Mouse (Mus musculus) intestine, embryonic 14.5 days (tissue): ENCODE data around the gene Emcn. TPM values are rescaled to one million over a fixed set of nuclear protein-coding genes. Genes with fewer than 3 reads are reported as not detected.

ENCODE experiments used
- ATAC-seq: fragments of 200-750 bp; cut with Nextera tagmentation; replicated peaks from 2 replicates; pipeline ENCODE4 v1.8.0; 2017; ENCODE audit warnings: low read depth, moderate number of reproducible peaks, moderate TSS enrichment, moderate library complexity; ENCODE audit not compliant: low FRiP score, low TSS enrichment
- DNase-seq: peaks from one replicate; pipeline ENCODE4 v3.0.0-alpha.2; 2018; ENCODE audit warnings: low spot score
- H3K27ac ChIP-seq: fragments of 300-500 bp; sonication (generic); 2 replicates; pipeline ENCODE4 v1.5.1; 2014; ENCODE audit warnings: low read depth, mild to moderate bottlenecking, control low read depth
- H3K27me3 ChIP-seq: fragments of 300-500 bp; sonication (generic); replicated peaks from 2 replicates; pipeline ENCODE4 v1.6.1; 2014; ENCODE audit warnings: low read length, control low read depth; ENCODE audit not compliant: control insufficient read depth, insufficient read depth
- H3K36me3 ChIP-seq: fragments of 300-500 bp; sonication (generic); 2 replicates; pipeline ENCODE4 v1.6.1; 2014; ENCODE audit warnings: low read length, control low read depth; ENCODE audit not compliant: control insufficient read depth, insufficient read depth
- H3K4me1 ChIP-seq: fragments of 300-500 bp; sonication (generic); replicated peaks from 2 replicates; pipeline ENCODE4 v1.6.1; 2014; ENCODE audit warnings: low read length, control low read depth, mixed read lengths; ENCODE audit not compliant: control insufficient read depth, insufficient read depth
- H3K4me2 ChIP-seq: fragments of 300-500 bp; sonication (generic); 2 replicates; pipeline ENCODE4 v1.6.1; 2014; ENCODE audit warnings: low read length
- H3K4me3 ChIP-seq: fragments of 300-500 bp; sonication (generic); 2 replicates; pipeline ENCODE4 v1.5.1; 2014; ENCODE audit warnings: low read depth, low read length, control low read depth, mixed read lengths
- H3K9ac ChIP-seq: fragments of 300-500 bp; sonication (generic); 2 replicates; pipeline ENCODE4 v1.6.1; 2014; ENCODE audit warnings: mild to moderate bottlenecking, low read length
- H3K9me3 ChIP-seq: fragments of 300-500 bp; sonication (generic); 2 replicates; pipeline ENCODE4 v1.6.1; 2016; ENCODE audit warnings: low read length, control low read depth; ENCODE audit not compliant: control insufficient read depth
- WGBS: fragments of 180-500 bp; shearing (Covaris S2); extraction: QIAGEN DNeasy Blood & Tissue Kit; methylation state at CpG from one replicate; pipeline ENCODE4 v1.1.7; 2014; 5-methylcytosine and 5-hydroxymethylcytosine counted together
- polyA plus RNA-seq: library from polyadenylated mRNA; unstranded; fragments of >200 nt; fragmentation: Nextera tagmentation; extraction: Ambion mirVana; gene quantifications from 2 replicates; pipeline ENCODE4 v1.2.1, GENCODE M21; 2014

Emcn gene
- polyA plus RNA-seq, 1 experiment from 2014 or later, result 24.6 TPM

- DNase-seq, result no peak
- H3K27ac ChIP-seq, result no peak overlapping the region
- no peak for ATAC-seq
- H3K9me3 ChIP-seq, result no peaks in the 10 kb centered on the region
- no peaks in the 10 kb centered on the region for H3K4me1 ChIP-seq
- no peak overlapping the region for H3K4me3 ChIP-seq
- H3K27me3 ChIP-seq, result no peaks in the 10 kb centered on the region
- WGBS, result 84% methylated on average over 4 of the region's 4 CpGs
- no peaks in the 10 kb centered on the region for H3K36me3 ChIP-seq
- no peak overlapping the region for H3K4me2 ChIP-seq
- H3K9ac ChIP-seq, result no peak overlapping the region
These were observed 15.8 kb downstream of the Emcn start for GRCm38 (mm10) chr3:137356697-137357096.

DNA sequence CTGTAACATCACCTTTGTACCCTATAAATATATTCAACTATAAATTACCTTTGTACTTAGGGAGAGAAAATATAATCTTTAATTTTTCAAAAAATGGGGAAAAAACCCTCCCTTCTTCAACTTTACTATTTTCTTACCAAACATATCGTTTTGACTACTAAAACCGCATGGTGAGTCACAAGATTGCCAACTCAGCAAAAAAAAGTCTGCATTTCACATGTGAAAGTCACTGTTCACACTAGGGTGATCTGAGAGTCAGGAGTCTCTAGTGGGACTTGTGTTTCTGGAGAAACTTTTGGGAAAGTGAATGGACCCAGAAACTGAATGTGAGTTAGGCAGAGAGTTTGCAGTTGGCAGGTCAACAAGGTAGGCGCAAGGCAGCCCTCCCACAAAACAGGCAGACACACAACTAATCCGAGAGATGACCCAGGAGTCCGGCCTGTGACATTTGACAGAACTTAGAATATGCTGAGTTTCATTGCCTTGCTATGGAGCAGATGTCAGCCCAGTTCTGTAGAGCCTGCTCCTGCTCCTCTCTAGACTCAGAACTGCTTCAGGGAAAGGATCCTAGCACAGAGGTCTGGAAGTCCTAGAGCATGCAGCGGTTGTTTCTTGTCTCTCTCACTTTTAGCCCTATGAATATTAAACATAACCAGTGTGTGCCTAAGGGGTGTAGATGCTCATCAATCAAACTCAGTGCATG, 26.4 kb downstream of the Emcn start:
- ATAC-seq, result no peak
- no peak overlapping the region for H3K27ac ChIP-seq
- no peaks in the 10 kb centered on the region for H3K9me3 ChIP-seq
- 85% methylated on average over 6 of the region's 6 CpGs for WGBS
- no peak overlapping the region for H3K4me2 ChIP-seq
- H3K4me1 ChIP-seq, result no peaks in the 10 kb centered on the region
- no peak for DNase-seq
- H3K27me3 ChIP-seq, result no peaks in the 10 kb centered on the region
- no peak overlapping the region for H3K9ac ChIP-seq
- H3K4me3 ChIP-seq, result no peak overlapping the region
- H3K36me3 ChIP-seq, result no peaks in the 10 kb centered on the region

DNA sequence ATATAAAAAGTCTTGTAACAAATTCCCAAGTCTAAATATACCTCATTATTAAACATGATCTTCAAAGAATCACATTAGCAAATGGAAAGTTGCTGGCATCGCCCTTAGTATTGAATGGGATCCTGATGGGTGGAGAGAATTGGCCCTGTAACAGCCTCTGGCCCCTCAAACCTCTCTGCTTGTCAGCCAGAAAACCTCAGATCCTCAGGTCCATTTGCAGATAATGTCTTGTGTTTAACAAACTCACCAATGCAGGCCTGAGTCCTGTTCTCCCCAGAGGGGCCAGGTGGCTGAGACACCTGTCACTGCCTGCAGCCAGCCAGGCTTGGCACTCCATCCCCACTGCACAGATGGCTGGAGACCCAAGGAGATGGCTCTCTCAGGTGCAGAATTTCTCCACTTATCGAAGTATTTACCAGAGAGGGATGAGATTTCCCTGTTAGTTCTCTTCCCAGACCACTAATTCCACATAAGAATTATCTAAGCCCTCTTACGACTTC, 27.0 kb downstream of the Emcn start:
- no peaks in the 10 kb centered on the region for H3K4me1 ChIP-seq
- H3K27me3 ChIP-seq, result no peaks in the 10 kb centered on the region
- H3K9me3 ChIP-seq, result no peaks in the 10 kb centered on the region
- no peak overlapping the region for H3K27ac ChIP-seq
- no peaks in the 10 kb centered on the region for H3K36me3 ChIP-seq
- H3K9ac ChIP-seq, result no peak overlapping the region
- H3K4me2 ChIP-seq, result no peak overlapping the region
- DNase-seq (no peak), ATAC-seq (no peak)
- 79% methylated on average over 3 of the region's 3 CpGs for WGBS
- no peak overlapping the region for H3K4me3 ChIP-seq

DNA sequence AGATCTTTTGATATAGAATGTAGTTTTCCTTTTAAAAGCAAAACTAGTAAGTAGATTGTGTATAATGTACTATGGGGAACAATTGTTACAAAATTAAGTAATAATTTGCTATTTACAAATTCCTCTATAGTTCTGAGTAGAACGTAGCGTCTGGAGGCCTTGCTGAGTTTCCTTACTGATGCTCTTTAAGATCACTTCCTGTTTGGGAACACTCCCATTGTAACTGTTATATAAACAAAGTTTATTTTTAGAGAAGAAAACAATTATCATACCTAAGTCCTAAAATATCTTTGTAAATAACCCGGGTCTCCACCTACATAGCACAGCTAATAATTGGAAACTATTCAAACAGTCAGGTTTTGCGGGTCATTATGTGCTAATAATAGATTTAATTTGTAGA, 32.0 kb downstream of the Emcn start:
- ATAC-seq, result no peak
- Histone ChIP-seq H3K9ac (no peak overlapping the region), H3K4me3 (no peak overlapping the region), H3K36me3 (no peaks in the 10 kb centered on the region), H3K27me3 (no peaks in the 10 kb centered on the region), H3K4me1 (no peaks in the 10 kb centered on the region), H3K4me2 (no peak overlapping the region), H3K9me3 (no peaks in the 10 kb centered on the region), H3K27ac (no peak overlapping the region)
- DNase-seq, result no peak
- 83% methylated on average over 4 of the region's 4 CpGs for WGBS

DNA sequence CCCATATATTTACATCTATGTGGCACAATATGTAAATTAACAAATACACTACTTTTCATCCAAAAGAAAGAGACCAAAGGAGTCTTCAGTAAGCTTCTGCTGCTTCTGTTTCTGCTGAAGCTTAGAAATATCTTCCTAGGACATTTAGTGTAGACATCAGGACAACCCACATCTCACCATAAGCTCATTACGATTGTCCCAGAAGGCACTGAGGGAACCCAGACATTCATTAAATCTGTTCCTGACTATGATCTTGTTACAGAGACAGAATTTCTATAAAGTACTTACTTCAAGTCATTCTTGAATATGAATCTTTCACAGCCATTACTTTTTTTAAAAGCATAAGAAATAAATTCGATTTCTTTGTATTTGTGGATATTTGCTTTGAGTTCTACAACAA, 41.4 kb downstream of the Emcn start:
- H3K27ac ChIP-seq, result no peak overlapping the region
- no peak for ATAC-seq
- no peak overlapping the region for H3K4me2 ChIP-seq
- no peaks in the 10 kb centered on the region for H3K4me1 ChIP-seq
- H3K4me3 ChIP-seq, result no peak overlapping the region
- H3K9ac ChIP-seq, result no peak overlapping the region
- 82% methylated on average over 2 of the region's 2 CpGs for WGBS
- no peaks in the 10 kb centered on the region for H3K27me3 ChIP-seq
- H3K9me3 ChIP-seq, result no peaks in the 10 kb centered on the region
- no peaks in the 10 kb centered on the region for H3K36me3 ChIP-seq
- no peak for DNase-seq

DNA sequence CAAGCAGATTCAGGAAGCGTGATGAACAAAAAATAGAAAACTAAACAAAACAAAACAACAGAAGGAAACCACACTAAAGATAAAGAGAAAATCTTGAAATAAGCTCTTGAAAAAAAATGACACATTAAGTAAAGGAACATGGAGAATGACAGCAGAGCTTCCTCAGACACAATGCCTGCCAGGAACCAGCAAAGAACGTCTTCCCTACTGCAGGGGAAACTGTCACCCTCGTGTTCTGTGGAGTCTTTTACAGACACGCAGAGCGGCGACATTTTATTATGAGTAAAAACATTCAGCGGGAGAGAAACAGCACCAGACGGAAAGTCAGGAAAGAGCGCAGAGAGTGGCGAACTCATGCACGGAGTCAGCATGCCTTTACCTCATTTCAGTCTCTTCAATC, 54.7 kb downstream of the Emcn start:
- no peaks in the 10 kb centered on the region for H3K27me3 ChIP-seq
- DNase-seq (no peak), ATAC-seq (no peak)
- no peaks in the 10 kb centered on the region for H3K4me1 ChIP-seq
- H3K9me3 ChIP-seq, result no peaks in the 10 kb centered on the region
- WGBS, result 71% methylated on average over 11 of the region's 11 CpGs
- H3K36me3 ChIP-seq, result no peaks in the 10 kb centered on the region
- no peak overlapping the region for H3K9ac ChIP-seq
- no peak overlapping the region for H3K4me2 ChIP-seq
- no peak overlapping the region for H3K4me3 ChIP-seq
- no peak overlapping the region for H3K27ac ChIP-seq

GRCm38 (mm10) chr3:137415451-137416086, 74.7 kb downstream of the Emcn start:
- H3K36me3 ChIP-seq, result no peaks in the 10 kb centered on the region
- H3K27me3 ChIP-seq, result no peaks in the 10 kb centered on the region
- H3K4me1 ChIP-seq, result no peaks in the 10 kb centered on the region
- no peak overlapping the region for H3K9ac ChIP-seq
- DNase-seq, result no peak
- 86% methylated on average over 5 of the region's 5 CpGs for WGBS
- no peak overlapping the region for H3K4me2 ChIP-seq
- no peak overlapping the region for H3K4me3 ChIP-seq
- ATAC-seq, result no peak
- no peaks in the 10 kb centered on the region for H3K9me3 ChIP-seq
- no peak overlapping the region for H3K27ac ChIP-seq

DNA sequence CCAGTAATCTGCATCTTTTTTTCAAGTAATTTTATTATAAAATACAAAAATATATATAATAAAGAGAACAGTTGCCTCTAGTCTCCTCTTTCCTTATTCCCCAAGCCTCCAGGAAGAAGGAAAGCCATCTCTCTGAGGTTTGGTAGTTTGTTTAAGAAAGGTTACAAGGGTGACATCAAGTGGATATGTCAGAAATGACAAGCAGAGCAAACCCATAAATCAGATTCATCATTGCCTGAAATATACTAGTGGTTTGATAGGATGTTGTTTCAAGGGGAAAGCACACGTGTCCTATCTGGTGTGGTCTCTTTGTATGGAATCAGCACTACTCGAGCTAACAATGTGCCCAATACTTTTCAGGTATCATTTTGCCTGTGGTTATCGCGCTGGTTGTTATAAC, 77.8 kb downstream of the Emcn start:
- Histone ChIP-seq H3K27me3 (no peaks in the 10 kb centered on the region), H3K4me3 (no peak overlapping the region), H3K36me3 (no peaks in the 10 kb centered on the region), H3K27ac (no peak overlapping the region), H3K4me2 (no peak overlapping the region), H3K4me1 (no peaks in the 10 kb centered on the region), H3K9ac (no peak overlapping the region), H3K9me3 (no peaks in the 10 kb centered on the region)
- WGBS, result 68% methylated on average over 4 of the region's 4 CpGs
- DNase-seq, result no peak
- ATAC-seq, result no peak

GRCm38 (mm10) chr3:137429516-137429915, 88.6 kb downstream of the Emcn start:
- H3K27ac ChIP-seq, result no peak overlapping the region
- no peak overlapping the region for H3K4me3 ChIP-seq
- DNase-seq, result no peak
- H3K36me3 ChIP-seq, result no peaks in the 10 kb centered on the region
- H3K4me2 ChIP-seq, result no peak overlapping the region
- WGBS, result 90% methylated on average over 6 of the region's 6 CpGs
- ATAC-seq, result no peak
- H3K4me1 ChIP-seq, result no peaks in the 10 kb centered on the region
- H3K9ac ChIP-seq, result no peak overlapping the region
- no peaks in the 10 kb centered on the region for H3K9me3 ChIP-seq
- no peaks in the 10 kb centered on the region for H3K27me3 ChIP-seq
